Mouse (Mus musculus): ENCODE measurements around the gene Nudt4. TPM values are rescaled to one million over a fixed set of nuclear protein-coding genes. Genes with fewer than 3 reads are reported as not detected.
A peak's percentile ranks its signal among the peaks of the same experiment; 100 is the strongest.

The Nudt4 gene
- 69.0 and 84.0 TPM in 2 replicates for polyA plus RNA-seq (2015; fragmentation: Nextera tagmentation; extraction: Ambion mirVana)

DNA sequence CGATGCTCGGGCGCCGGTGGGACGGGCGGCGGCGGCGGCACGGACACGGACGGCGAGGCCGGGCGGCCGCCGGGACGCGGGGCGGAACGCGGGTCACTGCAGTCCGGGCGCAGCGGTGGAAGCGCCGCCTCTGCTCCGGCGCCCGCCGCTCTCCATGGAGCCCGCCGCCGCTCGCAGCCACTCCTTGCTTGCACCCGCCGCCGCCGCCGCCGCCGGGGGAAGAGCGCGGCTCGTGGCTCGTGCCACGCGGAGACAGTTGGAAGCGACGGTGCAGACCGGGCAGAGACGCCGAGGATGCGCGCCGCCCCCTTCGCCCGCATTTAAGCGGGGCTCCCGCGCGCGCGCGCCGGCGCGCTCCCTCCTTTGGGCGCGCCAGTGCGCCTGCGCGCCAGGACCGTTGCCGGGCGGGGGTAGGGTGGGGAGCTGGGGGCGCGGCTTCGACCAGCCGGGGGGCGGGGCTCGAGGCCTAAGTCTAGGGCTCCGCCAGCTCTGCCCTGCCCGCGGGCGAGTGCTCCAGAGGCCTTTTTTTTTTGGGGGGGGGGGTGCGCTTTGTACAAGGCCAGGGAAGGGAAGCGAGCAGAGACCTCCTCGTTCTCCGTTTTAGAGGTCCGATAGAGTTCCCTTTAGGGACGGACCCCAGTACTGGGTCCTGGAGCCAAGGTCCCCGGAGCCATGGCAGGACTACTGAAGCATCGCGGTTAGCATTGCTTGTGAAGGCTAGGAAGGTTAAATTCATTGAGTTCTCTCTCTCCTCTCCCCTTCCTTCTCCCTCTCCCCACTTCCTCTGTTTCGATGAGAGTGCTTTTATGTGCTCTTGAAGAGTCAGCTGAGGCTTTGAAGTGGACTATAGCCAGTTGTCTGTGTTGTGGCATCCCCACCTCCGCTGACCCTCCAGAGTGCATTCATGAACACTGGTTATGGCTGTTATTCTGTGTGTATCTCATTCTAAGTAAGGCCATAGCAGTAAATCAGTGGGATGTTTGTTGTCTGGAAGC is at the start of gene Nudt4:
Gene Nudt4, minus strand, starts transcription at position 296 of the 995 bp plus-strand sequence.
- Histone ChIP-seq H3K27ac (ENCODE audit: low read length) (peak within 1 kb of the TSS; percentile 87), H3K4me1 (replicated peaks; ENCODE audit: control insufficient read depth, insufficient read depth, low read length) (peaks cover 29% of the 10 kb centered on the region), H3K27me3 (replicated peaks; ENCODE audit: control insufficient read depth, insufficient read depth, low read length) (no peaks in the 10 kb centered on the region), H3K4me2 (ENCODE audit: low read length) (peak within 1 kb of the TSS; percentile 64), H3K4me3 (replicated peaks; ENCODE audit: low read length) (peak within 1 kb of the TSS; percentile 98), H3K36me3 (ENCODE audit: control insufficient read depth, insufficient read depth) (no peaks in the 10 kb centered on the region), H3K9me3 (ENCODE audit: control insufficient read depth, low read length) (no peaks in the 10 kb centered on the region), H3K9ac (replicated peaks; ENCODE audit: low read depth, low read length) (peak within 1 kb of the TSS; percentile 90)
- peak; percentile 94 for ATAC-seq
- 2% methylated on average over 76 of the region's 97 CpGs for WGBS

GRCm38 (mm10) chr10:95611331-95611721 is 47.4 kb upstream of the Nudt4 start:
- Histone ChIP-seq H3K9ac (replicated peaks; ENCODE audit: low read depth, low read length) (no peak overlapping the region), H3K4me1 (replicated peaks; ENCODE audit: control insufficient read depth, insufficient read depth, low read length) (0 out of 2 replicates have a peak, but pooled peaks cover 4% of the 10 kb centered on the region), H3K4me3 (replicated peaks; ENCODE audit: low read length) (no peak overlapping the region), H3K27me3 (replicated peaks; ENCODE audit: control insufficient read depth, insufficient read depth, low read length) (no peaks in the 10 kb centered on the region), H3K36me3 (ENCODE audit: control insufficient read depth, insufficient read depth) (no peaks in the 10 kb centered on the region), H3K9me3 (ENCODE audit: control insufficient read depth, low read length) (no peaks in the 10 kb centered on the region), H3K4me2 (ENCODE audit: low read length) (no peak overlapping the region), H3K27ac (ENCODE audit: low read length) (no peak overlapping the region)
- 36% methylated on average over 10 of the region's 10 CpGs for WGBS
- ATAC-seq, result no peak

DNA sequence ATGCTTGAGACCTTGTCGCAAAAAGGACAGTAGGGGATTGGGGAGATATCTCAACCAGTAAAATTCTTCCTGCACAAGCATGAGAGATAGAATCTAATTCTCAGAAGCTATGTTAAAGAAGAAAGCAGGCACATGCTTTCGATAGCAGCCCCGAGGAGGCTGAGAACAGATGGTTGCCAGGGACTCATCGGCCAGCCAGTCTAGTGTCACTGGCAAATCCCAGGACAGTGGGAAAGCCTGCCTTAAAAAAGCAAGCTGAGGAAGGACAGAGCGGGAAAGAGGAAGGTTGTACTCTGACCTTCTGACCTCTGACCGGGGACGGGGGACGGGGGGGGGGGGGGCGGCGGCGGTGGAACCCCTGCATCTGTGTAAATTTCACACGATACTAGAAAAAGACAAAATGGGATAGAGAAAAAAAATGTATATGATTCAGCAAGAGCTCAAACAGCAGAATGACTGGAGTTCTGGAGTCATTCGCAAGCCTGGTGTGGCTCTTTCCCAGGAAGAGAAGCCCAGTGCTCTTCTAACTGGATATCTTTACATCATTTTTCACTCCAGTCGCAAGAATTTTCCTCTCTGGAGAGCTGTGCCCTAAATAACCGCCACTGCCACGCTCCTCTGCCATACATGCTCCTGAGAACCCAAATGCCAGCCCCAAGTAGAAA is 46.9 kb upstream of the Nudt4 start:
- Histone ChIP-seq H3K4me1 (replicated peaks; ENCODE audit: control insufficient read depth, insufficient read depth, low read length) (0 out of 2 replicates have a peak, but pooled peaks cover under 1% of the 10 kb centered on the region), H3K36me3 (ENCODE audit: control insufficient read depth, insufficient read depth) (no peaks in the 10 kb centered on the region), H3K27me3 (replicated peaks; ENCODE audit: control insufficient read depth, insufficient read depth, low read length) (no peaks in the 10 kb centered on the region), H3K4me2 (ENCODE audit: low read length) (no peak overlapping the region), H3K27ac (ENCODE audit: low read length) (no peak overlapping the region), H3K4me3 (replicated peaks; ENCODE audit: low read length) (no peak overlapping the region), H3K9me3 (ENCODE audit: control insufficient read depth, low read length) (no peaks in the 10 kb centered on the region), H3K9ac (replicated peaks; ENCODE audit: low read depth, low read length) (no peak overlapping the region)
- WGBS, result 72% methylated on average over 16 of the region's 16 CpGs
- ATAC-seq, result no peak

DNA sequence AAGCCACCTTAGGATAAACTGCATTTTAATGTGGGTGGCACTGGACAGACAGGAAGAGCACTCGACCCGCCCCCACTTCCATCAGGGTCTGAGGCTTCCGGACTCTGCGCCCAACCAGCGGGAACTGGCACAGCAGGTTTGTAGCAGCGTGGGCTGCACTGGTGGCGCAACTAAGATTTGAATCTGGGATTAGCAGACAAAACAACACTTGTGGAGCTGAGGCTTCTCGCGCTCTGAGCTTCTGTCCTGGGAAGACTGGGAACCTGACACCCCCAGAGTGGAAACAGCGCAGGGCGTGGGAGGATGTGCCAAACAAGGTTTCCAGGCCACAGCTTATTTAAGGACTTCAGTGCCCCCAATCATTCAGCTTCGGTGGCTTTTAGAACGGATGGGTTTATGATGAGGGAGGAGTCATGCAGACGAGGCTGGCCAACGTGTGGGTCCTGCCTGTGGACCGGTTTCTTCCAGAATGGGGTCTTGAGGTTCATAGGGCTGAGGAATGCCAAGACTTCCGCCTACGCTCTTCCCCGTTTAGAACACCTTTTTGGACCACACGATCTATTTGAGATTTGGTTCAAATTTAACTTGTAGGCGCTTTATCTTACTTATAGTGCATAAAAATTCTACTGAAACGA is 41.1 kb upstream of the Nudt4 start:
- WGBS, result 74% methylated on average over 22 of the region's 22 CpGs
- Histone ChIP-seq H3K4me3 (replicated peaks; ENCODE audit: low read length) (no peak overlapping the region), H3K27ac (ENCODE audit: low read length) (no peak overlapping the region), H3K4me2 (ENCODE audit: low read length) (no peak overlapping the region), H3K27me3 (replicated peaks; ENCODE audit: control insufficient read depth, insufficient read depth, low read length) (no peaks in the 10 kb centered on the region), H3K36me3 (ENCODE audit: control insufficient read depth, insufficient read depth) (no peaks in the 10 kb centered on the region), H3K9ac (replicated peaks; ENCODE audit: low read depth, low read length) (no peak overlapping the region), H3K9me3 (ENCODE audit: control insufficient read depth, low read length) (no peaks in the 10 kb centered on the region), H3K4me1 (replicated peaks; ENCODE audit: control insufficient read depth, insufficient read depth, low read length) (no peaks in the 10 kb centered on the region)
- ATAC-seq, result no peak

- ATAC-seq, result no peak
- 20% methylated on average over 5 of the region's 5 CpGs for WGBS
These were observed 36.6 kb upstream of the Nudt4 start for GRCm38 (mm10) chr10:95600527-95600926.

GRCm38 (mm10) chr10:95599740-95600139 is 35.8 kb upstream of the Nudt4 start:
- Histone ChIP-seq H3K4me3 (replicated peaks; ENCODE audit: low read length) (no peak overlapping the region), H3K9me3 (ENCODE audit: control insufficient read depth, low read length) (no peaks in the 10 kb centered on the region), H3K27me3 (replicated peaks; ENCODE audit: control insufficient read depth, insufficient read depth, low read length) (no peaks in the 10 kb centered on the region), H3K4me1 (replicated peaks; ENCODE audit: control insufficient read depth, insufficient read depth, low read length) (no peaks in the 10 kb centered on the region), H3K27ac (ENCODE audit: low read length) (no peak overlapping the region), H3K4me2 (ENCODE audit: low read length) (no peak overlapping the region), H3K36me3 (ENCODE audit: control insufficient read depth, insufficient read depth) (no peaks in the 10 kb centered on the region), H3K9ac (replicated peaks; ENCODE audit: low read depth, low read length) (no peak overlapping the region)
- peak; percentile 57; the same call in 1 of the 2 replicates for ATAC-seq
- 82% methylated on average over 7 of the region's 7 CpGs for WGBS

More at GRCm38 (mm10) chr10:95600527-95600926, 36.6 kb upstream of the Nudt4 start:
- H3K4me1 ChIP-seq (replicated peaks; ENCODE audit: control insufficient read depth, insufficient read depth, low read length), result no peaks in the 10 kb centered on the region
- no peaks in the 10 kb centered on the region for H3K9me3 ChIP-seq (ENCODE audit: control insufficient read depth, low read length)
- no peaks in the 10 kb centered on the region for H3K36me3 ChIP-seq (ENCODE audit: control insufficient read depth, insufficient read depth)
- H3K27ac ChIP-seq (ENCODE audit: low read length), result no peak overlapping the region
- no peak overlapping the region for H3K4me3 ChIP-seq (replicated peaks; ENCODE audit: low read length)
- H3K4me2 ChIP-seq (ENCODE audit: low read length), result no peak overlapping the region
- no peak overlapping the region for H3K9ac ChIP-seq (replicated peaks; ENCODE audit: low read depth, low read length)
- H3K27me3 ChIP-seq (replicated peaks; ENCODE audit: control insufficient read depth, insufficient read depth, low read length), result no peaks in the 10 kb centered on the region

- Histone ChIP-seq H3K4me3 (replicated peaks; ENCODE audit: low read length) (no peak overlapping the region), H3K9ac (replicated peaks; ENCODE audit: low read depth, low read length) (no peak overlapping the region), H3K27ac (ENCODE audit: low read length) (no peak overlapping the region), H3K4me1 (replicated peaks; ENCODE audit: control insufficient read depth, insufficient read depth, low read length) (no peaks in the 10 kb centered on the region), H3K27me3 (replicated peaks; ENCODE audit: control insufficient read depth, insufficient read depth, low read length) (no peaks in the 10 kb centered on the region), H3K9me3 (ENCODE audit: control insufficient read depth, low read length) (no peaks in the 10 kb centered on the region), H3K36me3 (ENCODE audit: control insufficient read depth, insufficient read depth) (no peaks in the 10 kb centered on the region), H3K4me2 (ENCODE audit: low read length) (no peak overlapping the region)
- ATAC-seq, result no peak
- 72% methylated on average over 15 of the region's 15 CpGs for WGBS
These were observed 34.2 kb upstream of the Nudt4 start for GRCm38 (mm10) chr10:95598056-95598587.

DNA sequence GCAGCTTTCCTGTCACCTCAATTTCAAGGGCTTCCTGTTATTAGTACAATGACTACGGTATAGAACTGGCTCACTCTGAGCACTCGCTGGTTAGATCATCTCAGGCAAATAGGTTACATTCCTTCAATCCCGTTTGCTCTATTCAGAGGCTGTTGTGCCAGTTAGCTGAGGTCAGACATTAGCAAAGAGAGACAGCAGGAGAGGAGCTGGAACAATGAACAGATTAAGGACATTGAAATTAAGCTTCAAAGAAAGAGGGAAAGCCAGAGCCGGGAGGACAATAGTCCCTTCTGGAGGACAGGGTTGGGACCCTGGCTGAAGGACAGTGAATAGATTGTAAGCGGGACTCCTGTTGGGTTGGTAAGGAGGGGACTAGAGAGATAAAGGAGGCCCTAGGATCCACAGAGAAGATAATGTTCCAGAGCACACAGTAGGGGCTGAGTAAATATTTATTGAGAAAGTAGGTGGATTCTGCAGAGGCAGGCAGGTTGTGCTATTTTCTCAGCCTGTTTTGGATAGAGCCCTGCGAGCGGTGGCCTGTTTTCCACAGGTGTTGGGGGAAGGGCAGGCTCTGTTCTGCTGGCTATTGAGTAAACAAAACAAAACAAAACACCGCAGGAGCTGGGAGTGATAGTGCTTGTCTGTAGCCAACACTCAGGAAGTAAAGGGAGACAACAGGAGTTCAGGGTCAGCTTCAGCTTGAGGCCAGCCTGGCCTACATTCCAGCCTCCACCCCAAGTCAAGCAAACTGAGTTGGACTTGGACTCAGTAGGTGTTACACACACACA is 32.1 kb upstream of the Nudt4 start:
- no peak overlapping the region for H3K4me2 ChIP-seq (ENCODE audit: low read length)
- no peak for ATAC-seq
- no peaks in the 10 kb centered on the region for H3K9me3 ChIP-seq (ENCODE audit: control insufficient read depth, low read length)
- H3K27ac ChIP-seq (ENCODE audit: low read length), result no peak overlapping the region
- no peaks in the 10 kb centered on the region for H3K36me3 ChIP-seq (ENCODE audit: control insufficient read depth, insufficient read depth)
- H3K9ac ChIP-seq (replicated peaks; ENCODE audit: low read depth, low read length), result no peak overlapping the region
- 11% methylated on average over 8 of the region's 8 CpGs for WGBS
- H3K27me3 ChIP-seq (replicated peaks; ENCODE audit: control insufficient read depth, insufficient read depth, low read length), result no peaks in the 10 kb centered on the region
- H3K4me3 ChIP-seq (replicated peaks; ENCODE audit: low read length), result no peak overlapping the region
- no peaks in the 10 kb centered on the region for H3K4me1 ChIP-seq (replicated peaks; ENCODE audit: control insufficient read depth, insufficient read depth, low read length)
